Mouse (Mus musculus) olfactory bulb, adult 2 months (tissue): ENCODE results near the gene Akap13.

ENCODE experiments used
- CTCF ChIP-seq: fragments of 200-500 bp; IDR thresholded peaks from 2 replicates; pipeline ENCODE4 v1.5.1; 2012; ENCODE audit warnings: low read depth, mild to moderate bottlenecking, low read length, moderate library complexity; ENCODE audit not compliant: insufficient read depth
- POLR2A ChIP-seq: fragments of 200-500 bp; IDR thresholded peaks from 2 replicates; pipeline ENCODE4 v1.6.1; 2012; ENCODE audit warnings: mild to moderate bottlenecking, low read depth, low read length, moderate library complexity; ENCODE audit not compliant: insufficient read depth

- TF ChIP-seq CTCF = no peak
- TF ChIP-seq POLR2A = no peak
These were observed 17.2 kb downstream of the Akap13 start for GRCm38 (mm10) chr7:75472316-75473195.
